Mouse (Mus musculus): ENCODE data around the gene Dnmt1. TPM values are rescaled to one million over a fixed set of nuclear protein-coding genes. Genes with fewer than 3 reads are reported as not detected.

The Dnmt1 gene
- polyA plus RNA-seq, 1 experiment from 2014 or later = 59.8 TPM

- Histone ChIP-seq H3K27ac (replicated peaks) (no peak overlapping the region), H3K4me2 (no peak overlapping the region), H3K9me3 (no peaks in the 10 kb centered on the region), H3K27me3 (replicated peaks) (peaks cover 6% of the 10 kb centered on the region), H3K36me3 (no peaks in the 10 kb centered on the region), H3K4me3 (no peak overlapping the region), H3K4me1 (peaks cover 10% of the 10 kb centered on the region), H3K9ac (no peak overlapping the region)
- ATAC-seq (ENCODE audit: extremely low read depth, insufficient number of reproducible peaks, low FRiP score, low TSS enrichment) = no peak
- WGBS = 53% methylated on average over 5 of the region's 5 CpGs
Observed at GRCm38 (mm10) chr9:20993165-20993898, 33.6 kb upstream of the Dnmt1 start.

- no peak overlapping the region for H3K27ac ChIP-seq (replicated peaks)
- H3K9ac ChIP-seq = no peak overlapping the region
Observed at GRCm38 (mm10) chr9:20991587-20991986, 31.9 kb upstream of the Dnmt1 start.

GRCm38 (mm10) chr9:20990861-20991260 is 31.2 kb upstream of the Dnmt1 start:
- H3K9ac ChIP-seq = peak overlapping the region; percentile 62
- 0 out of 2 replicates have a peak overlapping the region, but pooled peaks have one; percentile 1 for H3K27ac ChIP-seq (replicated peaks)
- WGBS = 10% methylated on average over 10 of the region's 10 CpGs
- H3K4me3 ChIP-seq = peak overlapping the region; percentile 23; the same call in 1 of the 2 replicates
- no peaks in the 10 kb centered on the region for H3K9me3 ChIP-seq
- peaks cover 10% of the 10 kb centered on the region for H3K4me1 ChIP-seq
- peaks cover 14% of the 10 kb centered on the region for H3K27me3 ChIP-seq (replicated peaks)
- ATAC-seq (ENCODE audit: extremely low read depth, insufficient number of reproducible peaks, low FRiP score, low TSS enrichment) = no peak
- no peaks in the 10 kb centered on the region for H3K36me3 ChIP-seq
- H3K4me2 ChIP-seq = peak overlapping the region; percentile 62

More at GRCm38 (mm10) chr9:20991587-20991986, 31.9 kb upstream of the Dnmt1 start:
- Histone ChIP-seq H3K4me1 (peaks cover 10% of the 10 kb centered on the region), H3K36me3 (no peaks in the 10 kb centered on the region), H3K27me3 (replicated peaks) (peaks cover 14% of the 10 kb centered on the region), H3K4me2 (no peak overlapping the region), H3K9me3 (no peaks in the 10 kb centered on the region), H3K4me3 (no peak overlapping the region)
- WGBS = 91% methylated on average over 4 of the region's 4 CpGs
- ATAC-seq (ENCODE audit: extremely low read depth, insufficient number of reproducible peaks, low FRiP score, low TSS enrichment) = no peak

GRCm38 (mm10) chr9:20987953-20988352 is 28.3 kb upstream of the Dnmt1 start:
- no peak for ATAC-seq (ENCODE audit: extremely low read depth, insufficient number of reproducible peaks, low FRiP score, low TSS enrichment)
- Histone ChIP-seq H3K36me3 (no peaks in the 10 kb centered on the region), H3K4me2 (no peak overlapping the region), H3K27ac (replicated peaks) (no peak overlapping the region), H3K4me1 (peaks cover 17% of the 10 kb centered on the region), H3K9ac (no peak overlapping the region), H3K4me3 (no peak overlapping the region), H3K27me3 (replicated peaks) (peaks cover 14% of the 10 kb centered on the region), H3K9me3 (no peaks in the 10 kb centered on the region)
- WGBS = 12% methylated on average over 7 of the region's 7 CpGs

GRCm38 (mm10) chr9:20986952-20987686 is 27.4 kb upstream of the Dnmt1 start:
- H3K4me2 ChIP-seq = no peak overlapping the region
- H3K36me3 ChIP-seq = no peaks in the 10 kb centered on the region
- peaks cover 14% of the 10 kb centered on the region for H3K27me3 ChIP-seq (replicated peaks)
- peak overlapping the region; percentile 39; the same call in 1 of the 2 replicates for H3K27ac ChIP-seq (replicated peaks)
- WGBS = 52% methylated on average over 15 of the region's 15 CpGs
- no peak overlapping the region for H3K9ac ChIP-seq
- H3K9me3 ChIP-seq = no peaks in the 10 kb centered on the region
- H3K4me1 ChIP-seq = peaks cover 17% of the 10 kb centered on the region
- H3K4me3 ChIP-seq = no peak overlapping the region
- no peak for ATAC-seq (ENCODE audit: extremely low read depth, insufficient number of reproducible peaks, low FRiP score, low TSS enrichment)

GRCm38 (mm10) chr9:20983169-20983568 is 23.5 kb upstream of the Dnmt1 start:
- Histone ChIP-seq H3K27ac (replicated peaks) (peak overlapping the region; percentile 5; the same call in 1 of the 2 replicates), H3K9me3 (no peaks in the 10 kb centered on the region), H3K36me3 (no peaks in the 10 kb centered on the region), H3K4me3 (no peak overlapping the region), H3K4me2 (no peak overlapping the region), H3K9ac (peak overlapping the region; percentile 7; the same call in 1 of the 2 replicates), H3K4me1 (peaks cover 15% of the 10 kb centered on the region), H3K27me3 (replicated peaks) (peaks cover 10% of the 10 kb centered on the region)
- 30% methylated on average over 5 of the region's 5 CpGs for WGBS
- ATAC-seq (ENCODE audit: extremely low read depth, insufficient number of reproducible peaks, low FRiP score, low TSS enrichment) = no peak

GRCm38 (mm10) chr9:20982171-20982570 is 22.5 kb upstream of the Dnmt1 start:
- Histone ChIP-seq H3K4me3 (no peak overlapping the region), H3K9ac (no peak overlapping the region), H3K27ac (replicated peaks) (no peak overlapping the region), H3K36me3 (no peaks in the 10 kb centered on the region), H3K27me3 (replicated peaks) (peaks cover 3% of the 10 kb centered on the region; the same call in 1 of the 2 replicates), H3K4me1 (peaks cover 15% of the 10 kb centered on the region), H3K9me3 (no peaks in the 10 kb centered on the region), H3K4me2 (no peak overlapping the region)
- no peak for ATAC-seq (ENCODE audit: extremely low read depth, insufficient number of reproducible peaks, low FRiP score, low TSS enrichment)
- WGBS = 69% methylated on average over 3 of the region's 3 CpGs

GRCm38 (mm10) chr9:20979769-20980168 is 20.1 kb upstream of the Dnmt1 start:
- 85% methylated on average over 7 of the region's 7 CpGs for WGBS
- H3K9ac ChIP-seq = no peak overlapping the region
- H3K27ac ChIP-seq (replicated peaks) = no peak overlapping the region
- peaks cover 26% of the 10 kb centered on the region for H3K4me1 ChIP-seq
- H3K36me3 ChIP-seq = no peaks in the 10 kb centered on the region
- no peak for ATAC-seq (ENCODE audit: extremely low read depth, insufficient number of reproducible peaks, low FRiP score, low TSS enrichment)
- H3K4me2 ChIP-seq = no peak overlapping the region
- H3K4me3 ChIP-seq = no peak overlapping the region
- H3K27me3 ChIP-seq (replicated peaks) = peaks cover 3% of the 10 kb centered on the region; the same call in 1 of the 2 replicates
- no peaks in the 10 kb centered on the region for H3K9me3 ChIP-seq

GRCm38 (mm10) chr9:20979181-20979580 is 19.5 kb upstream of the Dnmt1 start:
- Histone ChIP-seq H3K4me2 (no peak overlapping the region), H3K27me3 (replicated peaks) (peaks cover 3% of the 10 kb centered on the region; the same call in 1 of the 2 replicates), H3K9me3 (no peaks in the 10 kb centered on the region), H3K9ac (no peak overlapping the region), H3K4me1 (peaks cover 32% of the 10 kb centered on the region), H3K4me3 (no peak overlapping the region), H3K36me3 (no peaks in the 10 kb centered on the region), H3K27ac (replicated peaks) (peak overlapping the region; percentile 59; the same call in 1 of the 2 replicates)
- ATAC-seq (ENCODE audit: extremely low read depth, insufficient number of reproducible peaks, low FRiP score, low TSS enrichment) = no peak
- WGBS = 46% methylated on average over 5 of the region's 5 CpGs

GRCm38 (mm10) chr9:20978409-20979095 is 18.9 kb upstream of the Dnmt1 start:
- H3K27ac ChIP-seq (replicated peaks) = peak overlapping the region; percentile 59; the same call in 1 of the 2 replicates
- peaks cover 37% of the 10 kb centered on the region for H3K4me1 ChIP-seq
- no peak overlapping the region for H3K9ac ChIP-seq
- no peak for ATAC-seq (ENCODE audit: extremely low read depth, insufficient number of reproducible peaks, low FRiP score, low TSS enrichment)
- H3K4me2 ChIP-seq = no peak overlapping the region
- H3K9me3 ChIP-seq = no peaks in the 10 kb centered on the region
- WGBS = 53% methylated on average over 10 of the region's 10 CpGs
- H3K27me3 ChIP-seq (replicated peaks) = peaks cover 3% of the 10 kb centered on the region; the same call in 1 of the 2 replicates
- H3K36me3 ChIP-seq = no peaks in the 10 kb centered on the region
- no peak overlapping the region for H3K4me3 ChIP-seq

Data from heart, embryonic 13.5 days (tissue).